In genomic region chr3:104334760-104335159, GRCm38 (mm10) we compare ENCODE assay signal across 13 mouse cellular contexts.
DNase-seq lines count a peak whose midpoint lies in the region.
"Had no signal": no experiment of that assay in that cellular context is flagged by ENCODE, and none has a peak within 500 bp of the region (broad histone marks: within the 10 kb centered on the region; RNA-seq: fewer than 3 reads in every experiment).

No protein-coding gene starts in this region.

- DNase-seq in cerebellum, postnatal 10 days: peak; percentile 38 to 52
- no peak for DNase-seq in cerebellum, adult 18-20 months
- peak; percentile 28 for DNase-seq in left cerebral cortex, postnatal 4 days
- no peak for DNase-seq in left cerebral cortex, postnatal 10 days (ENCODE audit: extremely low spot score in 1 of 2, low spot score in 2 of 2)
- DNase-seq in lung, postnatal 14 days: peak; percentile 9
- no peak for DNase-seq in lung, postnatal 36 days
- DNase-seq: adrenal gland, adult 8-10 months; cerebellum, adult 11-12 months; cerebellum, adult 9-11 months; gastrocnemius, postnatal 10 days; gastrocnemius, postnatal 36 days; heart, postnatal 10 days; heart, postnatal 36 days had no signal

- intact Hi-C loops in left cerebral cortex, postnatal 4 days (cut with DNase I): no loop called here
- intact Hi-C loops in left cerebral cortex, postnatal 10 days (cut with DNase I): no loop called here

Comparison
In these comparisons a context has a peak if more than half of its experiments do, and no peak if none do; other contexts are left out.
1. DNase-seq: peak in cerebellum, postnatal 10 days (2 of 2), left cerebral cortex, postnatal 4 days (single experiment) and lung, postnatal 14 days (single experiment); none in cerebellum, adult 18-20 months (0 of 2), left cerebral cortex, postnatal 10 days (0 of 2) and lung, postnatal 36 days (single experiment).